Mouse (Mus musculus) fibroblast of lung, adult 2 months (primary cell): Measurements from ENCODE around the gene Farp1.

ENCODE experiments used
- DNase-seq: peaks from one replicate; pipeline ENCODE4 v3.0.0-alpha.2; 2011; ENCODE audit warnings: low read depth

Farp1 gene

DNA sequence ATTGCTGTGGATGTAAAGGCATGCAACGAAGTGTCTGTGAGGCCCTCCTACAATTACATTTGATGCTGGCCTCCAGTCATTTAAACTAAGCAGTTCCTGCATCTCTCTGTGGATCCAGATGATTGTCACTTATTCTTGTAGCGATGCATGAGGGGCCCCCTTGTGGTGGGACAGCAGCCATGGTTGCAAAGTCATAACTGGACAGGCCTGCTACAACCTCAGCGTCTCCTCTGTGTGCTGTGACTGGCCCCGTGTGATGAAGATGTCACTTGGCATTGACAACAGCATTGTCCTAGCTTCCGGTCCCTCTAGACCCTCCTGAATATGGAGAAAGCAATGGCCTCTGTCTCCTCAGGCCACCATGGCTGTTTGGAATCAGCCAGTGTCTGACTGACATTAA lies 185.7 kb downstream of the Farp1 start:
- no peak for DNase-seq

DNA sequence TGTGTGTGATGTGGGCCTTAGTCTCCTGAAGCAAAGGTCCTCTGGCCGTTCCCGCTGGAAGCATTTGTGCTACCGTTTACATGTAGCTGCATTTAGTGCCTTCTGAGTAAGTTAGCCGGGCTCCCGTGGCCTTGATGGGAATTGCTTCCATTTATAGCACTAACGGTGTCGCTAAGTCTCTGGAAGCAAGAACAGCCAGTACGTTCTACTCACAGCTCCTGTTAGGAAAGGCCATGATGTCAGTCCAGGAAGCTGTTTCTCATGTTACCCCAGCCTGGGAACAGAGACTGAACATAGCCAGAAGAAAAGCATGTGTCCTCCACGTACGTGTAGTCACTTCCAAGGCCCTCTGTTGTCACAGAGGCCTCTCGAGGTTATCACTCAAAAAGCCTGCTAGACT lies 190.8 kb downstream of the Farp1 start:
- no peak for DNase-seq

DNA sequence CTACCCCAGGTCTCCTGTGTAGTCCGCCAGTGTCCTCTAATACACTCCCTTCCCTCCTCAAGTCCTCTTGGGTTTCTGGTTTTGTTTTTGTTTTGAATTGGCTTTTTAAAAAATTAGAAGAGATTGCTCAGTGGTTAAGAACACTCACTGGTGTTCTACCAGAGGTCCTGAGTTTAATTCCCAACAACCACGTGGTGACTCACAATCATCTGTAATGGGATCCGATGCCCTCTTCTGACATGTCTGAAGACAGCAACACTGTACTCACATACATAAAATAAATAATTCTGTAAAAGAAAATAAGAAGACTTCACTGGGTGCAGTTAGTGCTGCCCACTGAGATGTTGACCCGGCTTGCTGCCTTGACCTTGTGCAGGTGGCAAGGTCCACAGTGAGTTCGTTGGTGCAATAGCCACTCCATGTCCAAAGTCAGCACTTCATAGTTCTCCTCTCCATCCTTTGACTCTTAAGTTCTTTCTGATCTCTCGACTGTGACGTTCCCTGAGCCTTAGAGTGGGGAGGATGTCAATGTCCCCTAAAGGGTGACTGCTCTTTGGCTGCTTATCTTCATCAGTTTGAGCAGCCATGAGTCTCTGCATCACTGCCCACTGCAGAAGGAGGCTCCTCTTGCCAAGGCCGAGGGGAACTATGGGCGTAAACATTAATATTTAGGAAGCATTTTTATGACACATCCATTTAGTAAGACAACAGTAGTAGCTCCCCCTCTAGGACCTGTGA lies 194.2 kb downstream of the Farp1 start:
- no peak for DNase-seq

DNA sequence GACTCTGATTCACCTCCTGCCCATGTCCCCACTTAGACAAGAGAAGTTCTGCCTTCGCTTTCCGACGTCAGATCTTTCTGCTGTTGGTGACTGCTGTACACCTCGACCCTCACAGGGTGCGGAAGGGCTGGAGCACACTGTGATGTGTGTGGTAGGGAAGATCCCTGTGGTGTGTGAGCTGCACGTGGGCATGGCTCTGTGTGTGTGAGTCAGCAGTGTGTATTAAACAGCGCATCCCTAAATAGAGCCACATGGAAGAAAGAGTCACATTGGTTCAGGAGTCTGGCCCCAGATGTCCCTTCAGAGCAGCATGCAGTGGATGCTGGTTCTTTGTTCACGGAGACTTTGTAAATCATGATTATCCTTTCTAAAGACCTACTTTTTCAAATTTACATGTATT lies 196.2 kb downstream of the Farp1 start:
- DNase-seq = no peak

DNA sequence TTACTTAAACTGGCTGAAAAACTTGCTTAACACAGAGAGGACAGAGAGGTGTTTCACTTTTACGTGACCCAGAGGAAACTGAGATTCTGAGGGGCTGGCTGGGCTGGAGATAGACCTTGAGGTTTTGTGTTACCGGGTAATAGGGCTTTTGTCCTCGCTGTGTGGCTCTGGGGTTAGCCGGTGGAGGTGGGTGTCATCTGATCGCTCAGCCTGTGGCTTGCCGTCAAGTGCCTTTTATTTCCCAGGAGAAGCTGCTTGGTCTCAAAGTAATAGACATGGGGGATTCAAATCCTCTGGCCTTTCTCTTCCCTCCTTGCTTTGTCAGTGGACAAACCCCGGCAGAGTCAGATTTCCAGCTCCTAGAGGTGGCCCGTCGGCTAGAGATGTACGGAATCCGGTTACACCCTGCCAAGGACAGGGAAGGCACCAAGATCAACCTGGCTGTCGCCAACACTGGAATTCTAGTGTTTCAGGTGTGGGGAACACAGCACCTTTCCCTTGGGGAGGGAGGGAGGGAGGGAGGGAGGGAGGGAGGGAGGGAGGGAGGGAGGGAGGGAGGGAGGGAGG lies 199.8 kb downstream of the Farp1 start:
- DNase-seq = no peak

- no peak for DNase-seq
Measured at GRCm38 (mm10) chr14:121236736-121237135, 201.7 kb downstream of the Farp1 start.

GRCm38 (mm10) chr14:121238727-121239126 lies 203.7 kb downstream of the Farp1 start:
- DNase-seq = no peak

DNA sequence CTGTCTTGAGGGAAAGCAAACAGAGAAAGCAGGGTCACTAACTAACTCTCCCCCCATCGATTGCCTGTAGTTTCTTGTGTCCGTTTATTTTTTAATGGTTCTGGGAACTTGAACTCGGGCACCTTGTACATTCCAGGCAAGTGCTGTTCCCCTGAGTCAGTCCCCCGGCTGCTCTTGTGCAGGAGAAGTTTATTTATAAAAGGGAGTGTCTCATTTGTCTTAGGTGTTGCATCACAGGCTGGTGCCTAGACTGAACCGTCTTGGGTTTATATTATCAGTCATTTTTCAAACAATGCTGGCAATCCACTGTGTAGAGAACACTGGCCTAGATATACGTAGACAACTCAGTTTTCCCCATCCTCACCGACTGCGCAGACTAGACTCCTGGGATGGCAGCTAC lies 204.4 kb downstream of the Farp1 start:
- DNase-seq = peak; percentile 82

GRCm38 (mm10) chr14:121244104-121244503 lies 209.1 kb downstream of the Farp1 start:
- DNase-seq = no peak

DNA sequence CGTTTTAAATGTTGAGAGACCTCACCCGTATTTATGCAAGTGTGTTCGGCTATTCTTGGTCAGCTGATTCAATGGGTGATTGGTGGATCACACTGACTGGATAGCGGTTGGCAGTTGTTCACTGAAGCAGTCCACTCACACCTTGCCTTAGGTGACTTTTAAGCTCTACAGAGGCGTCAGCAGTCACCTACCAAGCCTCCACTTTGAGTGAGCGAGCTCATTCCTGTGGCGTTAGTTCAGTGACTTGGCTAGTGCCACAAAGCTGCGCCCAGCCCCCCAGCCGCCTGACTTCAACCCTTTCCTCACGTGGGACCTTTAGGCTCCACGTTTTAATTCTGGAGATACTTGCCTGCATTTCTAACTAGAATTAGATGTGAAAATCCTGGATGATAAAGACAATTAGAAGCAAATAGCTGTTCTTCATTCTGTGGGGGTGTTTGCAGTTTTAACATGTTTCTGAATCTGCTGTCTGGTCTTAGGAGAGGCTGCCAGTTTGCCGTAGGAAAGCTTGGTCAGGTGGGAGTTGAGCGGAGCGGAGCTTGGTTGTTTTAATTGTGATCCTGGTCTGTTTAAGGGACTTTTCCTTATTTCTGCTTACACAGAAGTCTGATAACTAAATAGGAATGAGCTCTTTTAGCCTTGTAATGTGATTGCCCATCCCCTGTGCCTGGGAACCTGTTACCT lies 211.2 kb downstream of the Farp1 start:
- no peak for DNase-seq

DNA sequence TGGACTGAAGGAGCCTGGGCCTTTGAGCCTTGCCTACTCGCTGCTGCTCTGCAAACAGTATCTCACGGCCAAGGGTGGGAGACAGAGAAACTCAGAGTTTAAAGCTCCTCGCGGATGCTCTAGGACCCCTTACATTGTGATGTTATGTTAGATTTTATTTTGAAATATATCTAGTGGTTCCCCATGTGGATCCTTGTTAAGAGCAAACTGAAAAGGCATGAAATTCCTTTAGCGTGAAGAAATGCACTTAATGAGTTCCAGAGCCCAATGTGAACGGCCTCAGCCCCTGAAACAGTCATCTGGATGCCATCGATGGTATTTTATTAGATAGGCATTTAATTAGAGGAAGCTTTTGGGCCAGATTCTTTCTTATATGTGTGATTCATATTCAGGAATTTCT lies 212.3 kb downstream of the Farp1 start:
- peak; percentile 40 for DNase-seq

GRCm38 (mm10) chr14:121248346-121248745 lies 213.3 kb downstream of the Farp1 start:
- DNase-seq = peak; percentile 40

- DNase-seq = no peak
Measured at GRCm38 (mm10) chr14:121251099-121251498, 216.1 kb downstream of the Farp1 start.

GRCm38 (mm10) chr14:121251708-121252107 lies 216.7 kb downstream of the Farp1 start:
- no peak for DNase-seq

GRCm38 (mm10) chr14:121252542-121252941 lies 217.5 kb downstream of the Farp1 start:
- no peak for DNase-seq

GRCm38 (mm10) chr14:121254869-121255268 lies 219.9 kb downstream of the Farp1 start:
- DNase-seq = no peak

- DNase-seq = peak; percentile 56
Measured at GRCm38 (mm10) chr14:121255469-121255868, 220.5 kb downstream of the Farp1 start.

DNA sequence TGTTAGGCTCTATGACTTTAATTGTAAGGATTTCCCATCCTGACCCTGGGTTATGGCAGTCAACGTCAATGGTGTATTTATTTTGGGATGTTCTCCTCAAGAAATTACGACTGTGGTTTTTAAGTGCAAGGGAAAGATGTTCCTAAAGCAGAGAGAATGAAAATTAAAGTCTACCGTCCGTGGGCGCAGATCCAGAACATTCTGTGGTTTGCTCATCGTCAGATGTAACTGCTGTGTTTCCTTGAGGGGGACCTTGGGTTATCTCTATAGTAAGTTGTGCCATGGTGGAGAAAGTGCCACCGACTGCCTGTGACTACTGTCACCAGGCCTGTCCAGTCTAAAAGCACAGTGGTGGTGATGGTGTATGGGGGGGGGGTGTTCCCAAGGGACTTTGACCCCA lies 221.9 kb downstream of the Farp1 start:
- no peak for DNase-seq

DNA sequence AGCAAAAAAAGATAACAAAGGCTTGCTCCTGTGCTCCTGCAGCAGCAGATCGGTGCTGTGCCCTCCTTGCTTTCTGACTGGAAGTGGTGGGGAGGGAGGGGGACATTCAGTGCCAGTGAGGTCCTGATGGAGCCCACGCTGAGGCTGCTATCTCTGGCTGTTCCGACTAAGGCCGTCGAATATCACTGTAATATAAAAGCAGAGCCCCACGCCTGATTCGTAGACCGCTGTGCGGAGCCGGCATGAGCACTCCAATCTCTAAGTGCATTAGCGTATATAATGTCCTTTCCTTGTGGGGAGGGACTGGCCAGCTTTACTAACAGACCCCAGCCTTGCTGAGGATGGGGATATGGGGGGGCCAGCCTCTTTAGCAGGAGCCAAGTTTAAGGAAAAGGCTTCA lies 224.3 kb downstream of the Farp1 start:
- no peak for DNase-seq

DNA sequence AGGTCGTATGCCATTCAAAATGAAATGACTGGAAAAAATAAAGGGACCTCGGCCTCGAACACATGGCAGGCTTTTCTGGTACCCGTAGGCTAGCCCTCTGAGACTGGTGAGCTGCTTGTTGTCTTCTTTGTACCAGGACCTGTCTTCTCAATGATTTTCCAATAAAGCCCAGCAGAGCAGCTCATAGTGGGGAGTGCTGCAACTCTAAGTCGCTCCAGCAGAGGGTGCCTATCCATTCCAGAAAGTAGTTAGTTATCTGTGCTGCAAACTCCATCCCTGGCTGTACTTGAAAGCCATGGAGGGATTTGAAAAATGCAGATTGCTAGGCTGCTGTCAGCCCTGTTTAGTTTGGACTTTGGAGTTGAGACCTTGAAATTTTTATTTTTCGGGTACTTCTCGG lies 224.8 kb downstream of the Farp1 start:
- no peak for DNase-seq

DNA sequence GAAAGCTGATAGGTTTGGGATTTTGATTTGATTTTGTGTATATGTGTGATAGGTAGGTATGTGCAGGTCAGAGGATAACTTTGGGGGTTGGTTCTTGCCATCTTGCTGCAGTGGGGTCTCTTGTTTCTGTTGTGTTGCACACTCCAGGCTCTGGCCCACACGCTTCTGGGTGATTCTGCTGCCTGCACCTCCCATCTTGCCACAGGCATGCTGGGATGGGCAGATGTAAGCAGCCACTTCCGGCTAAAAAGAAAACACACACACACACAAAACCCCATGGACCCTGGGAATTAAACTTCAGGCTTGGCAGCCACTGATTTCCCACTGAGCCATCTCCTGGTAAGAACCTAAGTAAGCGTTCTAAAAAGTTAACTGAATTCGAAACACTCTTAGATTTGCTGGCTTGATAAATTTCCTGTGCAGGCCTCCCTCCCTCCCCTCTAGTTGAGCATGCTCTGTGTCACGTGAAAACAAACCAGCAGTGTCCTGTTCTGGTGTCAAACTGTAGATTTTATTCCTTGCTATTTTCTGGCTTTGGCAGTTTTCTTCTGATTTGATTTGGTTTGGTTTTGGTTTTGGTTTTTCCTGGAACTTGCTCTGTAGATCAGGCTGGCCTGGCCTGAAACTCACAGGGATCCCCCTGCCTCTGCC lies 226.4 kb downstream of the Farp1 start:
- peak; percentile 40 for DNase-seq

DNA sequence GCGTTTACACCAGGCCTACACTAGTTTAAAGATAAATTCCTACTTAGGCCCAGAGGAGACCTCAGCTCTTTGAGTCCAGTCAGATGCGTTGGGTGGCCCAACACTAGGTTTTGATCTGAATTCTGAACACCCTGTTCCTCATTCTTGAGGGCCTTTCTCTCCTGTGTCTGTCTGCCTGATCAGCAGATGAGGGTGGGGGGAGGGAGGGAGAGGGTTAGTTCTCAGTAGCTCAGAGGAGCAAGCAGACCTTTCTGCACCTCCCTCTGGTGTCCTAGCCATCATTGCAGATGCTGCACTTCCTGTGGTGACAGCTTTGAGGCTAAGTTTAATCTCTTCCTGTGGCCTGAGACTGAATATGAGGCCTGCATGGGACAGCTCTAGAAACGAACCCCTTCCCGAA lies 227.6 kb downstream of the Farp1 start:
- no peak for DNase-seq

- no peak for DNase-seq
Measured at GRCm38 (mm10) chr14:121263912-121264311, 228.9 kb downstream of the Farp1 start.
